Mouse (Mus musculus) heart, adult 2 months (tissue): ENCODE results near the gene Fam57b.

Experiments used
- CTCF ChIP-seq: fragments of 200-600 bp; IDR thresholded peaks from 2 replicates; pipeline ENCODE4 v1.8.1; 2022; ENCODE audit warnings: antibody characterized with exemption, mild to moderate bottlenecking, moderate library complexity
- EP300 ChIP-seq: fragments of 200-500 bp; IDR thresholded peaks from 2 replicates; pipeline ENCODE4 v1.6.1; 2011; ENCODE audit warnings: low read depth, low read length, control low read depth; ENCODE audit not compliant: insufficient read depth

GRCm38 (mm10) chr7:126773351-126773750 lies 24.1 kb upstream of the Fam57b start:
- TF ChIP-seq CTCF (no peak), EP300 (no peak)
